Mouse (Mus musculus) hindbrain, embryonic 15.5 days (tissue): Measurements from ENCODE around the gene Rbm46. TPM values are rescaled to one million over a fixed set of nuclear protein-coding genes. Genes with fewer than 3 reads are reported as not detected.

ENCODE experiments used
- ATAC-seq: fragments of 200-750 bp; cut with Nextera tagmentation; 2 replicates; pipeline ENCODE4 v1.8.0; 2017; ENCODE audit warnings: low read depth, moderate number of reproducible peaks, moderate TSS enrichment; ENCODE audit not compliant: low FRiP score
- H3K27ac ChIP-seq: fragments of 300-500 bp; sonication (generic); replicated peaks from 2 replicates; pipeline ENCODE4 v1.5.1; 2015; ENCODE audit warnings: mild to moderate bottlenecking, inconsistent platforms
- H3K27me3 ChIP-seq: fragments of 300-500 bp; sonication (generic); 2 replicates; pipeline ENCODE4 v1.6.1; 2015; ENCODE audit warnings: control low read depth, inconsistent platforms
- H3K36me3 ChIP-seq: fragments of 300-500 bp; sonication (generic); 2 replicates; pipeline ENCODE4 v1.6.1; 2015; ENCODE audit warnings: control low read depth, inconsistent platforms
- H3K4me1 ChIP-seq: fragments of 300-500 bp; sonication (generic); replicated peaks from 2 replicates; pipeline ENCODE4 v1.6.1; 2015; ENCODE audit warnings: control low read depth, inconsistent platforms
- H3K4me2 ChIP-seq: fragments of 300-500 bp; sonication (generic); 2 replicates; pipeline ENCODE4 v1.6.1; 2015; ENCODE audit warnings: moderate library complexity, mild to moderate bottlenecking, inconsistent platforms
- H3K4me3 ChIP-seq: fragments of 300-500 bp; sonication (generic); 2 replicates; pipeline ENCODE4 v1.5.1; 2015; ENCODE audit warnings: mild to moderate bottlenecking, inconsistent platforms
- H3K9ac ChIP-seq: fragments of 300-500 bp; sonication (generic); 2 replicates; pipeline ENCODE4 v1.6.1; 2015; ENCODE audit warnings: inconsistent platforms
- H3K9me3 ChIP-seq: fragments of 300-500 bp; sonication (generic); 2 replicates; pipeline ENCODE4 v1.6.1; 2016; ENCODE audit warnings: control low read depth, inconsistent platforms
- WGBS: fragments of 180-500 bp; shearing (Covaris S2); methylation state at CpG from one replicate; pipeline ENCODE4 v1.1.7; 2015; 5-methylcytosine and 5-hydroxymethylcytosine counted together
- polyA plus RNA-seq: library from polyadenylated mRNA; unstranded; fragments of >200 nt; fragmentation: Nextera tagmentation; extraction: Ambion mirVana; gene quantifications from 2 replicates; pipeline ENCODE4 v1.2.1, GENCODE M21; 2015

Rbm46 gene
- polyA plus RNA-seq, 1 experiment from 2014 or later: 2.1 TPM

GRCm38 (mm10) chr3:82811851-82812250, 64.4 kb downstream of the Rbm46 start:
- H3K27ac ChIP-seq: no peak overlapping the region
- no peak overlapping the region for H3K4me2 ChIP-seq
- no peak overlapping the region for H3K9ac ChIP-seq
- no peaks in the 10 kb centered on the region for H3K27me3 ChIP-seq
- no peak overlapping the region for H3K4me3 ChIP-seq
- H3K36me3 ChIP-seq: no peaks in the 10 kb centered on the region
- H3K9me3 ChIP-seq: no peaks in the 10 kb centered on the region
- no peak for ATAC-seq
- H3K4me1 ChIP-seq: no peaks in the 10 kb centered on the region
- WGBS: 75% methylated on average over 3 of the region's 3 CpGs

GRCm38 (mm10) chr3:82810334-82811120, 65.8 kb downstream of the Rbm46 start:
- no peaks in the 10 kb centered on the region for H3K36me3 ChIP-seq
- no peak for ATAC-seq
- H3K27me3 ChIP-seq: no peaks in the 10 kb centered on the region
- H3K4me1 ChIP-seq: no peaks in the 10 kb centered on the region
- no peak overlapping the region for H3K4me2 ChIP-seq
- 89% methylated on average over 7 of the region's 7 CpGs for WGBS
- H3K27ac ChIP-seq: no peak overlapping the region
- no peak overlapping the region for H3K9ac ChIP-seq
- H3K9me3 ChIP-seq: no peaks in the 10 kb centered on the region
- H3K4me3 ChIP-seq: no peak overlapping the region

- no peak for ATAC-seq
- WGBS: 89% methylated on average over 7 of the region's 7 CpGs
Observed at GRCm38 (mm10) chr3:82809769-82810168, 66.5 kb downstream of the Rbm46 start.

GRCm38 (mm10) chr3:82808323-82808911, 67.9 kb downstream of the Rbm46 start:
- no peak for ATAC-seq
- 96% methylated on average over 1 of the region's 1 CpGs for WGBS

More at GRCm38 (mm10) chr3:82809769-82810168, 66.5 kb downstream of the Rbm46 start:
- no peaks in the 10 kb centered on the region for H3K9me3 ChIP-seq
- H3K27me3 ChIP-seq: no peaks in the 10 kb centered on the region
- H3K27ac ChIP-seq: no peak overlapping the region
- H3K4me3 ChIP-seq: no peak overlapping the region
- H3K4me1 ChIP-seq: no peaks in the 10 kb centered on the region
- no peaks in the 10 kb centered on the region for H3K36me3 ChIP-seq
- no peak overlapping the region for H3K4me2 ChIP-seq
- no peak overlapping the region for H3K9ac ChIP-seq

GRCm38 (mm10) chr3:82805291-82805690, 71.0 kb downstream of the Rbm46 start:
- no peak for ATAC-seq
- no peaks in the 10 kb centered on the region for H3K4me1 ChIP-seq
- H3K36me3 ChIP-seq: no peaks in the 10 kb centered on the region
- H3K4me2 ChIP-seq: no peak overlapping the region
- no peak overlapping the region for H3K27ac ChIP-seq
- no peaks in the 10 kb centered on the region for H3K27me3 ChIP-seq
- no peak overlapping the region for H3K9ac ChIP-seq
- WGBS: 84% methylated on average over 7 of the region's 7 CpGs
- H3K9me3 ChIP-seq: no peaks in the 10 kb centered on the region
- no peak overlapping the region for H3K4me3 ChIP-seq

More at GRCm38 (mm10) chr3:82808323-82808911, 67.9 kb downstream of the Rbm46 start:
- no peak overlapping the region for H3K4me2 ChIP-seq
- no peaks in the 10 kb centered on the region for H3K4me1 ChIP-seq
- no peak overlapping the region for H3K9ac ChIP-seq
- no peaks in the 10 kb centered on the region for H3K9me3 ChIP-seq
- no peak overlapping the region for H3K27ac ChIP-seq
- H3K36me3 ChIP-seq: no peaks in the 10 kb centered on the region
- H3K4me3 ChIP-seq: no peak overlapping the region
- no peaks in the 10 kb centered on the region for H3K27me3 ChIP-seq

GRCm38 (mm10) chr3:82800470-82800843, 75.8 kb downstream of the Rbm46 start:
- H3K4me3 ChIP-seq: no peak overlapping the region
- 91% methylated on average over 3 of the region's 3 CpGs for WGBS
- no peaks in the 10 kb centered on the region for H3K36me3 ChIP-seq
- no peak for ATAC-seq
- H3K9ac ChIP-seq: no peak overlapping the region
- no peaks in the 10 kb centered on the region for H3K4me1 ChIP-seq
- no peaks in the 10 kb centered on the region for H3K9me3 ChIP-seq
- no peaks in the 10 kb centered on the region for H3K27me3 ChIP-seq
- H3K27ac ChIP-seq: no peak overlapping the region
- no peak overlapping the region for H3K4me2 ChIP-seq

- Histone ChIP-seq H3K9me3 (no peaks in the 10 kb centered on the region), H3K27ac (no peak overlapping the region), H3K27me3 (no peaks in the 10 kb centered on the region), H3K4me1 (no peaks in the 10 kb centered on the region), H3K4me2 (no peak overlapping the region), H3K36me3 (no peaks in the 10 kb centered on the region), H3K4me3 (no peak overlapping the region), H3K9ac (no peak overlapping the region)
- ATAC-seq: no peak
- 88% methylated on average over 4 of the region's 4 CpGs for WGBS
Observed at GRCm38 (mm10) chr3:82799735-82800469, 76.4 kb downstream of the Rbm46 start.

- H3K27me3 ChIP-seq: no peaks in the 10 kb centered on the region
- no peak overlapping the region for H3K4me2 ChIP-seq
- no peak overlapping the region for H3K9ac ChIP-seq
- WGBS: 89% methylated on average over 1 of the region's 1 CpGs
- ATAC-seq: no peak
- no peaks in the 10 kb centered on the region for H3K9me3 ChIP-seq
- H3K4me1 ChIP-seq: no peaks in the 10 kb centered on the region
- no peak overlapping the region for H3K4me3 ChIP-seq
- H3K36me3 ChIP-seq: no peaks in the 10 kb centered on the region
- no peak overlapping the region for H3K27ac ChIP-seq
Observed at GRCm38 (mm10) chr3:82793656-82794055, 82.6 kb downstream of the Rbm46 start.

GRCm38 (mm10) chr3:82791663-82792062, 84.6 kb downstream of the Rbm46 start:
- H3K27ac ChIP-seq: no peak overlapping the region
- H3K9me3 ChIP-seq: no peaks in the 10 kb centered on the region
- H3K36me3 ChIP-seq: no peaks in the 10 kb centered on the region
- no peaks in the 10 kb centered on the region for H3K27me3 ChIP-seq
- 76% methylated on average over 3 of the region's 3 CpGs for WGBS
- H3K9ac ChIP-seq: no peak overlapping the region
- H3K4me1 ChIP-seq: no peaks in the 10 kb centered on the region
- no peak for ATAC-seq
- H3K4me2 ChIP-seq: no peak overlapping the region
- H3K4me3 ChIP-seq: no peak overlapping the region

Other genes starting within 250 kb of the Rbm46 start
- gene Lrat, start 27.5 kb upstream of the Rbm46 start, polyA plus RNA-seq: 0.45 and 0.53 TPM in 2 replicates
- gene Fgg, start 131.2 kb upstream of the Rbm46 start, polyA plus RNA-seq: 0.91 TPM in 1 of 2 replicates, not detected in the other
- 0.12 TPM in 1 of 2 replicates, not detected in the other for gene Fga, start 149.6 kb upstream of the Rbm46 start, polyA plus RNA-seq
- 0.19 TPM in 1 of 2 replicates, not detected in the other for gene Fgb, start 173.4 kb upstream of the Rbm46 start, polyA plus RNA-seq
- 92.6 and 99.3 TPM in 2 replicates for gene Plrg1, start 179.0 kb upstream of the Rbm46 start, polyA plus RNA-seq